Mouse (Mus musculus): ENCODE results near the gene Abhd14b.

- no peak for TF ChIP-seq CTCF (IDR thresholded peaks at IDR 0.05; ENCODE audit: extremely low read depth, insufficient read depth, insufficient read length, insufficient replicate concordance)
- TF ChIP-seq POLR2A (IDR thresholded peaks at IDR 0.05; ENCODE audit: low read depth, low read length), result no peak
Measured at GRCm38 (mm10) chr9:106410086-106410650, 37.1 kb upstream of the Abhd14b start.
